In genomic region chr1:130701976-130702375, GRCm38 (mm10) we compare ENCODE assay signal across 46 mouse cellular contexts. TPM values are rescaled to one million over a fixed set of nuclear protein-coding genes. Genes with fewer than 3 reads are reported as not detected.
"Had no signal": no experiment of that assay in that cellular context is flagged by ENCODE, and none has a peak within 500 bp of the region (broad histone marks: within the 10 kb centered on the region; RNA-seq: fewer than 3 reads in every experiment).

No protein-coding gene starts in this region.

- H3K9ac ChIP-seq: limb, embryonic 12.5 days; limb, embryonic 13.5 days; limb, embryonic 15.5 days; liver, embryonic 12.5 days; liver, embryonic 13.5 days; liver, embryonic 14.5 days; liver, embryonic 15.5 days; liver, postnatal 0 days; lung, embryonic 14.5 days; lung, embryonic 15.5 days; midbrain, embryonic 12.5 days; midbrain, embryonic 13.5 days; midbrain, embryonic 15.5 days had no signal

- DNase-seq: left cerebral cortex, postnatal 4 days; liver; liver, embryonic 13.5 days; liver, postnatal 0 days; lung, adult 18-20 months; lung, adult 2 months; lung, embryonic 14.5 days; lung, postnatal 10 days; lung, postnatal 14 days; lung, postnatal 36 days; lung, postnatal 4 days; midbrain, embryonic 14.5 days had no signal

- H3K9me3 ChIP-seq: limb, embryonic 10.5 days; limb, embryonic 12.5 days; limb, embryonic 13.5 days; limb, embryonic 15.5 days; liver, embryonic 12.5 days; liver, embryonic 13.5 days; liver, embryonic 15.5 days; lung, embryonic 15.5 days; megakaryocyte, embryonic 14.5 days; midbrain, embryonic 10.5 days; midbrain, embryonic 12.5 days; midbrain, embryonic 13.5 days; midbrain, embryonic 15.5 days had no signal

- H3K27me3 ChIP-seq: limb, embryonic 12.5 days; limb, embryonic 13.5 days; limb, embryonic 15.5 days; liver, embryonic 12.5 days; liver, embryonic 13.5 days; liver, embryonic 15.5 days; lung, embryonic 15.5 days; megakaryocyte, embryonic 14.5 days; midbrain, embryonic 12.5 days; midbrain, embryonic 13.5 days; midbrain, embryonic 15.5 days had no signal

- H3K4me3 ChIP-seq: limb, embryonic 10.5 days; limb, embryonic 12.5 days; limb, embryonic 13.5 days; limb, embryonic 15.5 days; liver, embryonic 12.5 days; liver, embryonic 13.5 days; liver, embryonic 15.5 days; lung, embryonic 15.5 days; megakaryocyte, embryonic 14.5 days; midbrain, embryonic 10.5 days; midbrain, embryonic 12.5 days; midbrain, embryonic 13.5 days; midbrain, embryonic 15.5 days; myocyte had no signal

- H3K4me1 ChIP-seq: limb, embryonic 10.5 days; limb, embryonic 12.5 days; limb, embryonic 13.5 days; limb, embryonic 15.5 days; lung, embryonic 15.5 days; midbrain, embryonic 10.5 days; midbrain, embryonic 12.5 days; midbrain, embryonic 13.5 days; midbrain, embryonic 15.5 days had no signal

- H3K27ac ChIP-seq: limb, embryonic 10.5 days; limb, embryonic 12.5 days; limb, embryonic 13.5 days; limb, embryonic 15.5 days; liver, embryonic 12.5 days; liver, embryonic 13.5 days; liver, embryonic 14.5 days; liver, embryonic 15.5 days; lung, embryonic 15.5 days; macrophage; midbrain, embryonic 10.5 days; midbrain, embryonic 12.5 days; midbrain, embryonic 13.5 days; midbrain, embryonic 15.5 days had no signal

RNA-seq across cellular contexts. Expression of gene Gm29427, which starts 13.6 kb away (rescaled TPM):
- total RNA-seq: left cerebral cortex, postnatal 10 days; left cerebral cortex, postnatal 25 days; left cerebral cortex, postnatal 36 days; left cerebral cortex, postnatal 4 days; liver, adult 2 months; megakaryocyte progenitor cell, adult 5-6 weeks; megakaryocyte, adult 5-6 weeks; megakaryocyte-erythroid progenitor cell, adult 5-6 weeks; midbrain, postnatal 0 days; monocyte, adult 5-6 weeks had no signal
- polyA plus RNA-seq: limb, embryonic 10.5 days; limb, embryonic 11.5 days; limb, embryonic 12.5 days; limb, embryonic 13.5 days; limb, embryonic 14.5 days; limb, embryonic 15.5 days; liver, adult 2 months; liver, embryonic 11.5 days; liver, embryonic 12.5 days; liver, embryonic 13.5 days; liver, embryonic 14.5 days; liver, embryonic 15.5 days; liver, embryonic 16.5 days; liver, postnatal 0 days; lung, adult 2 months; lung, embryonic 14.5 days; lung, embryonic 15.5 days; lung, embryonic 16.5 days; lung, postnatal 0 days; macrophage; midbrain, embryonic 10.5 days; midbrain, embryonic 11.5 days; midbrain, embryonic 12.5 days; midbrain, embryonic 14.5 days; midbrain, embryonic 15.5 days; midbrain, embryonic 16.5 days; midbrain, postnatal 0 days; myocyte had no signal

RNA-seq across cellular contexts. Expression of gene C4bp, which starts 40.5 kb away (rescaled TPM):
- total RNA-seq: left cerebral cortex, adult 8-10 months; left cerebral cortex, postnatal 10 days; left cerebral cortex, postnatal 14 days; left cerebral cortex, postnatal 25 days; left cerebral cortex, postnatal 36 days; left cerebral cortex, postnatal 4 days; megakaryocyte progenitor cell, adult 5-6 weeks; megakaryocyte, adult 5-6 weeks; megakaryocyte-erythroid progenitor cell, adult 5-6 weeks; monocyte, adult 5-6 weeks had no signal
- polyA plus RNA-seq: limb, embryonic 10.5 days; limb, embryonic 11.5 days; limb, embryonic 12.5 days; limb, embryonic 13.5 days; limb, embryonic 14.5 days; limb, embryonic 15.5 days; lung, embryonic 14.5 days; lung, embryonic 15.5 days; lung, embryonic 16.5 days; macrophage; midbrain, embryonic 10.5 days; midbrain, embryonic 12.5 days; midbrain, embryonic 13.5 days; midbrain, embryonic 14.5 days; midbrain, embryonic 15.5 days; myocyte had no signal
